Mouse (Mus musculus): Measurements from ENCODE around the gene Sfi1.
"Not testable (repeated sequence)": the region's sequence is repeated elsewhere in the genome, so short reads cannot be mapped to it uniquely, and the experiment has no call there.

- TF ChIP-seq CTCF (conservative IDR thresholded peaks at IDR 0.05; ENCODE audit: low read length); POU5F1 (IDR thresholded peaks at IDR 0.05; ENCODE audit: borderline replicate concordance, low read length); NANOG (IDR thresholded peaks at IDR 0.05; ENCODE audit: borderline replicate concordance, low read length): not testable (repeated sequence)
These were observed 60.3 kb downstream of the Sfi1 start for GRCm38 (mm10) chr11:3132957-3133356.
